Mouse (Mus musculus): Measurements from ENCODE around the gene Kctd6.

Gene Kctd6

GRCm38 (mm10) chr14:8213803-8214224 lies at the start of gene Kctd6:
Gene Kctd6, plus strand, starts transcription at chr14:8214140.
- in situ Hi-C loops (cut with MboI; ENCODE audit: low sequenced_read_pairs), result no loop called here

GRCm38 (mm10) chr14:8164463-8164862 lies 49.5 kb upstream of the Kctd6 start:
- in situ Hi-C loops (cut with MboI; ENCODE audit: low sequenced_read_pairs), result loop anchor here (5.0 to 25.0 kb wide), 2 partner anchors 72 to 202 kb away; partner anchors contain the start of gene Gm45521

DNA sequence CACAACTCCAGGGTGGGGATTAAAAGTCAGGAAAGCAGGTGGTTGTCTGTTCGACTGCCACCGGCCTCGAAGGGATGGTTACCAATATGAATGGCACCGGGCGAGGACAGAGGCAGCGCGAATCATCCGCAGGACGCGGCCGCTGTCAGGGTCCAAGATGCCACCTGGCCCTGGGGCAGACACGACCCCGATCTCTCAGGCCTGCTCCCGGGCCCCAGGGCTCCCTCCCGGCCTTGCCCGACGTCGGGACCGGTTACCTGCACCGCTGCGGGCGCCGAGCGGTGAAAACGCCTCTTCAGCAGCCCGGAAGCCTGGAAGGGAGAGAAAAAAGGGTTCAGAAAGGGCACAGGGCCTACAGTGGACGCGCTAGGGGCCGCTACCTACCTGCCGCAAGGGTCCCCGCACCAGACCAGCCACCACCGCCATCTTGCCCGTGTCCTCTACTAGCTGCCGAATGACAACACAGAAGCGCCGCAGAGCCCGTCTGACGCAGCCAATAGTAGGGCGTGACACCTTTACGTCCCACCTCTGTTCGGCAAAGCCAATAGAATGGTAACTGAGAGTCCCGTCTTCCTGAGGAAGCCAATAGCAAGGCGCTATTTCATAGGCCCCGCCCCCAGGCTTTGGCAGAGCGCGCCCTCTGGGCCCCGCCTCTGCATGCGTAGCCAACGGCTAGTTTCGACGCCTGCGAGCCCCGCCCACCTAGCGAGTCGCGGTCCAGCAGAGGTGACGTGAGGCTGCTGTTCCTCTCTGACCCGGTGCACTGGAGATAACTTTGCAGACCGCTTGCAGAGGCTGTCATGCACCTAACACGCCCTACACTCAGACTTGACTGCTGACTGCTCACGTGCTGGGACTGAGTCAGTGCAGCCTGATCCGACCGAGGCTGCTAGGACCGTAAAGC lies 41.2 kb upstream of the Kctd6 start, which contains the start of gene Pdhb:
TSS of gene Pdhb (minus strand) at position 519 of the 904 bp plus-strand sequence.
- in situ Hi-C loops (cut with MboI; ENCODE audit: low sequenced_read_pairs), result loop anchor here (25.0 kb wide), 1 partner anchor 210 kb away; the partner anchor contains the start of gene Gm45521

DNA sequence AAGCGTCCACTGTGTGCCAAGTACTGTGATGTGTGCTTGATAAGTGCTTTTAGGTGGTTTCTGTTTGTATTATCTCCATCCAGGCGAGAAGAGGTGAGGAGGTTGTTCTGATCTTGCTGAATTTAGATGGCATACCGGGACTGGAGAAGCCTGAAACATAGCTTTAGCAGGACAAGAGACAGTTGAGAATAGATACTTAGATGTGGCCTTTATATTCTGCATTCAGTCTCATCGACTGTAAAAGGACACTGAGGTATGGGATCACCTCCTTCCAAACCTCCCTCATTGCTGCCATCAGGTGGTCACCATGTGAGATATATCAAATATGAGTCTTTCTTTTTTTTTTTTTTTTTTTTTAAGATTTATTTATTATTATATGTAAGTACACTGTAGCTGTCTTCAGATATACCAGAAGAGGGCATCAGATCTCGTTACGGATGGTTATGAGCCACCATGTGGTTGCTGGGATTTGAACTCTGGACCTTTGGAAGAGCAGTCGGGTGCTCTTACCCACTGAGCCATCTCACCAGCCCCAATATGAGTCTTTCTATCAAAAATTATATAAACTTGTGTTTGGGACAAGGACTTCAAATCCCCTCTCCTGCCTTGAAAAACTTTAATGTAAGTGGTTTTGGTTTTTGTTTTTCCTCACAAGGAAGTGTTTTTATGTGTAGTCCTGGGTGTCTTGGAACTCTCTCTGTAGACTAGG lies 40.2 kb upstream of the Kctd6 start:
- in situ Hi-C loops (cut with MboI; ENCODE audit: low sequenced_read_pairs), result loop anchor here (25.0 kb wide), 1 partner anchor 211 kb away; the partner anchor contains the start of gene Gm45521

GRCm38 (mm10) chr14:8174634-8175033 lies 39.3 kb upstream of the Kctd6 start:
- in situ Hi-C loops (cut with MboI; ENCODE audit: low sequenced_read_pairs), result loop anchor here (25.0 kb wide), 1 partner anchor 212 kb away; the partner anchor contains the start of gene Gm45521

DNA sequence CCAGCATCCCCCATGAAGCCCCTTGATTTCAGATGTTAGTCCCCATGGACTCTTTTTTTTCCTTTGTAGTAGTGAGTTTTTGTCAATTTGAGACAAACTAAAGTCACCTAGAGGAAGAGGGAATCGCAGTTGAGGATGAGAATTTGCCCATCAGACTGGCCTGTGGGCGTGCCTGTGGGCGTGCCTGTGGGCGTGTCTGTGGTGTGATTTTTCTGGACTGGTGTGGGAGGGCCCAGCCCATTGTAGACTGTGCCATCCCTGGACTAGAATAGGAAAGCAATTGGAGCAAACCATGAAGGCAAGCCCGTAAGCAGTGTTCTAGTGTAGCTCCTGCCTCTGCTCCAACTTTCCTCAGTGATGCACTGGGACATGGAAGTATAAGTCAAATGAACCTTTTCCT lies 37.7 kb upstream of the Kctd6 start:
- in situ Hi-C loops (cut with MboI; ENCODE audit: low sequenced_read_pairs), result no loop called here

DNA sequence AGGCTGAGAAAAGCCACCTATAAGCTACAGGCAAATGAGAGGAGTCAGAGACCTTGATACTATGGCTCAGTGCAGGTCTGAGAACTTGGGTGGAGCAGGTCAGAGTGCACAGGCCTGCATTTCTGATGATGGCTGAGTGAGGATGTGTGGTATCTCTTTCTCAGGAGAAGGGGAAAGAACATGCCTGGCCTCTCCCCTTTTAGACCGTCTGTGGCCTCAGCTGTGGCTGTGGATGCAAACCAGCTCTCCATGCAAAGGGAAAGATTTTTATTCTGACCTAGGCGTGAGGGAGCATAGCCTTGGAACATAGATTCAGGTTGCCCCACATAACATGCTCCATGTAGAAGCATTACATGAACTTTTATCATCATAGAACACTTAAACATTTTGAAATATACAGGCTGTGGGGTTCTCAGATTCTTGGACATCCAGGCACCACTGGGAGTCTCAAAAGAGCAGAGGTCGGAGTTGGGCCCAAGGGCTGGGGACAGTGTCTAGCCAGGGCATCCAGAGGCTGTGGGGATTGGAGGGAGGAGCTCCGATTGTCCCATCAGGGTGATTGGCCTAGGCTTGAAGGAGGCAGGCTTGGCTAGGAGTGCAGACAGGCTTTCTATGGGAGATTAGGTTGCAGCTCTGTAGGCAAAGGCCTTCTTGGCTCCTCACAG lies 33.4 kb upstream of the Kctd6 start:
- in situ Hi-C loops (cut with MboI; ENCODE audit: low sequenced_read_pairs), result no loop called here

DNA sequence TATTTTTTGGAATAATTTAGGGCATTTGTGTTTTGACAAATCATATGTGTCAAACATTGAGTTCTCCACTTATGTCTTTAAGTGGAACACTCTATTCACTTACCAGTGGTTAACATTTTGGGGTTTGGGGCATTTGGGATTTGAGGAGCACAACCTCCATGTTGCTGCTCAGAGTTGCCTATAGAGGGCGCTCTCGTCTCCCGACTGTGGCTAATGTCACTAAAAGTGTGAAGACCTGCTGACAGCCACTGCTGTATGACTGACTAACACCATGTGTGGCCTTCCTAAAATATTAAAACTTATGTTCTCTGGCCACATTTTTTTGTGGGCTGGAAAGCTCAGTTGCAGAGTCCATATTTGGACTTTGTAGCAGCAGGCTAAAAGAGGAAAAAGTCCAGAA lies 30.6 kb upstream of the Kctd6 start:
- in situ Hi-C loops (cut with MboI; ENCODE audit: low sequenced_read_pairs), result no loop called here

DNA sequence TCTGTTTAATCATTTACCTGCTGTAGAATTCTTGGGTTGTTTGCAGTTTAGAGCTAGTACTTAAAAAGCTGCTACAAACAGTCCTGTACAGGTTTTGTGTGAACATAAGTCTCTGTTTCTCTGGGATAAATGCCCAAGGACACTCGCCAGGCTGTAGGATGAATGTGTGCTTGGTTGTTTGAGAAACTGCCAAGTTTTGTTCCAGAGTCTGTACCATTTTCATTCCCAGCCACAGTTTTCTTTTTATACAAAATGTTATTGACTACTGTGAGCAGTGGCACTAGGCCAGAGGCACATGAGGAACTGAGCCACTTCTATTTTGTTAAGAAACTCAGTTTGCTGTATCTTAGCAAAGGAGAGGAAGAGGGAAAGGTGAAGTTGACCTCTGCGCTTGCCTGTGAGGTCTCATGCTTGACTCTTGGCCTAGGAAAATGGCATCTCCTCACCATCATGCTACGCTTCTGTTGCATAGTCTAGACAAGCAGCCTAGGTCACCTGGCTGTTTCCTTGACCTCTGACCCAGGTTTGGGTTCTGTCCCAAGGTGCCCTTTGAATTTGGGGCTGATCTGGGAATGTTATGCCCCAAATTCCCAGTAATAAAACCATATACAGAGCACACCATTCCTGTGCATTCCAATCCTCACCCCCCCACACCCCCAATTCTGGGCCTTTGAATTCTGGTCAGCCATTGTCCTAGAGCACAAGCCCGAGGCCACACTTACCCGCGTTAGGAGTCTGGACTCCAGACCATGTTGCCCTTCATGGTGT lies 27.5 kb upstream of the Kctd6 start:
- in situ Hi-C loops (cut with MboI; ENCODE audit: low sequenced_read_pairs), result no loop called here

- in situ Hi-C loops (cut with MboI; ENCODE audit: low sequenced_read_pairs), result no loop called here
Measured at GRCm38 (mm10) chr14:8190556-8190955, 23.4 kb upstream of the Kctd6 start.

- in situ Hi-C loops (cut with MboI; ENCODE audit: low sequenced_read_pairs), result no loop called here
Measured at GRCm38 (mm10) chr14:8191331-8191965, 22.5 kb upstream of the Kctd6 start.

DNA sequence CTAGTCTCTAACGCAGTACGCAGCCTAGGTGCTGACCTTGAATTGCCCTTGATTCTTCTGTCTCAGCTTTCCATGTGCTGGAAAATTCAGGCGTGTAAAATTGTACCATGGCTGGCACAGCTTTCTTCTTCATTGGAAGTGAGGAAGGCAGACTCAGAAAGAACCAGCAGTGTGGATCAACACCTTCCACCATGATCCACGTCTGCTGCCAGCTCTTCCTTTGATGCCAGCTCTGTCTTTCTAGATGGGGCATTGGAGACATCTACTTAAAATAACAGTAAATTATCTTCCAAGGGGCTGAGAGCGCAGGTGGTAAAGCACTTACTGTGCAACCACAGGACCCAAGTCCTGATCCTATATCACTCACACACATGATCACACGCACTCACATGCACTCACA lies 21.2 kb upstream of the Kctd6 start:
- in situ Hi-C loops (cut with MboI; ENCODE audit: low sequenced_read_pairs), result no loop called here

DNA sequence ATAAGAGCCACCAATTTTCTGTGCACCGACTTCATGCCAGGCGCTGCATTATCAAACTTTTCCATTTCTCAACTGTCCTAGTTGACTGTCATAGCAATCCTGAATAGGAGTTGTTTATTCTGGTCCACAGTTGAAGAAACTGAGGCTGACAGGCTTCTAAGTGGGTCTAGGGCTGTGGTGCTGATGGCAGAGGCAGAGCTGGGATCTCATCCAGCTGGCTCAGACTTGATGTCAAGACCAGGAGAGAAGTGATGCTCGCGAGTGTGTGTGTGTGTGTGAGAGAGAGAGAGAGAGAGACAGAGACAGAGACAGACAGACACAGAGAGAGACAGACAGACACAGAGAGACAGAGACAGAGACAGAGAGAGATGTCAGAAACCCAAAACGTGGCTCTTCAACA lies 13.2 kb upstream of the Kctd6 start:
- in situ Hi-C loops (cut with MboI; ENCODE audit: low sequenced_read_pairs), result no loop called here

DNA sequence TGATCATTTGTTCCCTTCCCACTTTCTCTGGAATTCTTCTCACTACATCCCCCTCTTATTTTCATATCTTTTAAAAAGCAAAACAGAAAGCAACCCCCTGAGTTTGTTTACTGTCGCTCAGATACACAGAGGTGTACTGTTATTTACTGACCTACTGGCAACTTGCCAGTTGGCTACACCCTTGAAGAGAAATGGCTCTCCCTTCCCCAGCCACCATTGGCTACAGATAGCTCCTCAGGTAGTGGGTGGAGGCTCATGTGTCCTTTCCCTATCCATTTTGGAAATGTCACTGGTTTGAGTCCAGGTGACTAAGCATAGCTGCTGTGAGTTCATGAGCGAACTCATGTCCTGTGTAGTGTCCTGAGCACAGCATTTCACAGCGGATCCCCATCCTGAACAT lies 12.2 kb upstream of the Kctd6 start:
- in situ Hi-C loops (cut with MboI; ENCODE audit: low sequenced_read_pairs), result no loop called here

GRCm38 (mm10) chr14:8206179-8206910 lies 7.6 kb upstream of the Kctd6 start:
- in situ Hi-C loops (cut with MboI; ENCODE audit: low sequenced_read_pairs), result no loop called here

- in situ Hi-C loops (cut with MboI; ENCODE audit: low sequenced_read_pairs), result no loop called here
Measured at GRCm38 (mm10) chr14:8207105-8207504, 6.8 kb upstream of the Kctd6 start.

- in situ Hi-C loops (cut with MboI; ENCODE audit: low sequenced_read_pairs), result no loop called here
Measured at GRCm38 (mm10) chr14:8207543-8207942, 6.4 kb upstream of the Kctd6 start.

- in situ Hi-C loops (cut with MboI; ENCODE audit: low sequenced_read_pairs), result no loop called here
Measured at GRCm38 (mm10) chr14:8208876-8209275, 5.1 kb upstream of the Kctd6 start.

DNA sequence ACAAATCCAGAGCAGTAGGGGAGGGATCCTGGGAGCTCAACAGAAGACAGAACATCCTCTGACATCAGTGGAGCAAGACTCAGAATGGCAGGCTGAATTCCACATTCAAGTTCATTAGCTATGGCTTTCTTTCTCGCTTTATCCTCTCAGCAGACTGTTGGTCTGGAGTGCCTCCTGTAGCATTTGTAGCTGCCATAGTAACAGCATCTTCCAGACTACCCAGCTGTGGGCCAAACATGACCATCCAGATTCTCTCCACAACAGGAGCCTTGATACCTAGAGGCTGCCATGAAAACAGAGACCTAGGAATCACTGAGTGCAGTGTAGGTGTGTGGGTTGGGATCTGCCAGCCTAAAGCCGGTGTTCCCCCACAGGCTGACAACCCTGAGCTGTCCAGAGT lies 4.0 kb upstream of the Kctd6 start:
- in situ Hi-C loops (cut with MboI; ENCODE audit: low sequenced_read_pairs), result no loop called here
